Mouse (Mus musculus) cerebellum, adult 2 months (tissue): ENCODE measurements at regions not wholly inside any gene's neighbourhood (a gene's known extent, or its start where the extent isn't known, plus 50 kb on each side); places are given as distances from the start of the nearest gene placed in this dataset.

Source experiments
- DNase-seq, 2 experiments: peaks; one replicate each; pipeline ENCODE4 v3.0.0; 2021
- H3K27ac ChIP-seq: fragments of 200-500 bp; 2 replicates; pipeline ENCODE4 v1.5.1; 2012; ENCODE audit warnings: low read length, control low read depth, inconsistent platforms; ENCODE audit not compliant: insufficient read depth
- H3K27me3 ChIP-seq: fragments of 200-500 bp; 2 replicates; pipeline ENCODE4 v1.6.1; 2012; ENCODE audit warnings: inconsistent platforms, mild to moderate bottlenecking, low read length, moderate library complexity; ENCODE audit not compliant: control insufficient read depth, insufficient read depth
- H3K4me1 ChIP-seq: fragments of 200-500 bp; 2 replicates; pipeline ENCODE4 v1.6.1; 2011; ENCODE audit warnings: low read length; ENCODE audit not compliant: control insufficient read depth, insufficient read depth
- H3K4me3 ChIP-seq: fragments of 200-500 bp; replicated peaks from 2 replicates; pipeline ENCODE3; 2011; ENCODE audit warnings: mild to moderate bottlenecking, low read depth, low read length, control low read depth; ENCODE audit not compliant: insufficient read depth
- CTCF ChIP-seq: fragments of 200-500 bp; IDR thresholded peaks from 2 replicates; pipeline ENCODE4 v1.5.1; 2011; ENCODE audit warnings: low read depth, mild to moderate bottlenecking, control low read depth, low read length, moderate library complexity, borderline replicate concordance; ENCODE audit not compliant: insufficient read depth
- POLR2A ChIP-seq: fragments of 200-500 bp; IDR thresholded peaks from 2 replicates; pipeline ENCODE4 v1.6.1; 2011; ENCODE audit warnings: low read length, control low read depth, borderline replicate concordance; ENCODE audit not compliant: insufficient read depth
- WGBS: fragments of 180-500 bp; shearing (Covaris S2); methylation state at CpG from one replicate; pipeline ENCODE4 v1.1.7; 2018; 5-methylcytosine and 5-hydroxymethylcytosine counted together

GRCm38 (mm10) chr3:15132136-15132535, 200.0 kb downstream of the Gm9733 start:
- TF ChIP-seq POLR2A (no peak), CTCF (no peak)
- Histone ChIP-seq H3K27ac (no peak overlapping the region), H3K4me3 (no peak overlapping the region), H3K4me1 (no peaks in the 10 kb centered on the region), H3K27me3 (no peaks in the 10 kb centered on the region)
- WGBS = 64% methylated on average over 5 of the region's 5 CpGs
- no peak for DNase-seq

- Histone ChIP-seq H3K27me3 (no peaks in the 10 kb centered on the region), H3K4me3 (no peak overlapping the region), H3K4me1 (no peaks in the 10 kb centered on the region), H3K27ac (no peak overlapping the region)
- TF ChIP-seq CTCF (no peak), POLR2A (no peak)
- 96% methylated on average over 1 of the region's 1 CpGs for WGBS
- DNase-seq = no peak
Observed at GRCm38 (mm10) chr3:15139550-15139949, 192.6 kb downstream of the Gm9733 start.

- TF ChIP-seq POLR2A (no peak), CTCF (no peak)
- 4% methylated on average over 1 of the region's 1 CpGs for WGBS
- Histone ChIP-seq H3K27me3 (no peaks in the 10 kb centered on the region), H3K27ac (no peak overlapping the region), H3K4me3 (no peak overlapping the region), H3K4me1 (no peaks in the 10 kb centered on the region; the same call in 1 of the 2 replicates)
- peak in 1 of 2 experiments; percentile 14 for DNase-seq
Observed at GRCm38 (mm10) chr3:15153710-15154109, 178.4 kb downstream of the Gm9733 start.

- peak; percentile 78 to 91 for DNase-seq
- Histone ChIP-seq H3K27ac (no peak overlapping the region), H3K27me3 (no peaks in the 10 kb centered on the region), H3K4me1 (no peaks in the 10 kb centered on the region; the same call in 1 of the 2 replicates), H3K4me3 (no peak overlapping the region)
- 6% methylated on average over 3 of the region's 3 CpGs for WGBS
- TF ChIP-seq CTCF = no peak
- no peak for TF ChIP-seq POLR2A
Observed at GRCm38 (mm10) chr3:15154153-15154552, 177.9 kb downstream of the Gm9733 start.

GRCm38 (mm10) chr3:15156681-15157080, 175.4 kb downstream of the Gm9733 start:
- Histone ChIP-seq H3K4me3 (no peak overlapping the region), H3K27ac (no peak overlapping the region), H3K27me3 (no peaks in the 10 kb centered on the region), H3K4me1 (no peaks in the 10 kb centered on the region; the same call in 1 of the 2 replicates)
- no peak for TF ChIP-seq CTCF
- DNase-seq = peak in 1 of 2 experiments; percentile 30
- WGBS = 55% methylated on average over 4 of the region's 4 CpGs

DNA sequence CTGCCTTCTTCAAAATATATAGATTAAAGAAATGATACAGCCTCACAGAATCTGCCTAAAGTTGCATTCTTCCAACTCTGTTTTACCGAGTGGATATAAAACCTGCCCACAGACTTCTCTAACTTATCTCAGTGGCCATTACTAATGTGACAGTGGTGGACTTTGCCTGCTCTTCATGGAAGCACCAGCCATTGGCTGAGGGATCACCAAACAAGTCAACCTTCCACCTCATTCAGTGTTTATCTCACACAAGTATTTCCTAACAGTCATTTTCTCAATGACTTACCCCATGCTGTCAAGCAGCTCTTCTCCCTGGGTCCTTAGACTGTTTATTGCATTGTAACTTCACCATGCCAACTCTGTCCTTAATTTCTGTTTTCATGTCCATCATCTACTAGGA, 174.3 kb downstream of the Gm9733 start:
- WGBS = 95% methylated on average over 1 of the region's 1 CpGs
- no peak for TF ChIP-seq POLR2A
- no peak for TF ChIP-seq CTCF

DNA sequence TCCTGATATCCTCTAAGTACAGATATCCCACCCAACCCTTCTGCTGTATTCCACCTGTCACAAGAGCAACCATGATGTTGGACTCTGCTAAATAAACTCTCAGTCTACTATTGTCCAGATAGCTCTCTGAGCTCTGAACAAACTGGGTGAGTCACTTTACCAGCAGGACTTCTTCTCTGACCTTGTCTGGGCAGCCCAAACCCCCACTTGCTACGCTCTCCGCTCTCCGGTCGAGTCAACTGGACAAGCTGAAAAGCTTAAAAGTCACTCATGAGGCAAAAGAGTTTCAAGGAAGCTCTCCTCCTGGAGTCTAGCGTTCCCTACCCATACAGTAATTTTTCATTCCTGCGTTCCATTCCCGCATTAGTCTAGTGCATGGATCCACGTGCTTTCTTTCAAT, 173.2 kb downstream of the Gm9733 start:
- no peak for TF ChIP-seq CTCF
- no peak for TF ChIP-seq POLR2A
- Histone ChIP-seq H3K4me3 (no peak overlapping the region), H3K4me1 (no peaks in the 10 kb centered on the region), H3K27ac (no peak overlapping the region), H3K27me3 (no peaks in the 10 kb centered on the region)
- WGBS = 94% methylated on average over 8 of the region's 8 CpGs
- no peak for DNase-seq

More for the DNA sequence above, 174.3 kb downstream of the Gm9733 start:
- H3K4me3 ChIP-seq = no peak overlapping the region
- no peaks in the 10 kb centered on the region; the same call in 1 of the 2 replicates for H3K4me1 ChIP-seq
- DNase-seq = no peak
- no peaks in the 10 kb centered on the region for H3K27me3 ChIP-seq
- no peak overlapping the region for H3K27ac ChIP-seq

- H3K27me3 ChIP-seq = no peaks in the 10 kb centered on the region
- DNase-seq = no peak
- no peaks in the 10 kb centered on the region for H3K4me1 ChIP-seq
- TF ChIP-seq CTCF = no peak
- no peak for TF ChIP-seq POLR2A
- no peak overlapping the region for H3K4me3 ChIP-seq
- no peak overlapping the region for H3K27ac ChIP-seq
- 88% methylated on average over 8 of the region's 8 CpGs for WGBS
Observed at GRCm38 (mm10) chr3:15159965-15160714, 172.0 kb downstream of the Gm9733 start.
